Mouse (Mus musculus) cerebellum, postnatal 36 days (tissue): ENCODE measurements around the gene Gm42957.
A peak's percentile ranks its signal among the peaks of the same experiment; 100 is the strongest.
"Not testable (repeated sequence)": the region's sequence is repeated elsewhere in the genome, so short reads cannot be mapped to it uniquely, and the experiment has no call there.

Experiments used
- DNase-seq, 2 experiments: peaks; one replicate each; pipeline ENCODE4 v3.0.0; 2021 to 2022; ENCODE audit warnings: mixed read lengths in 2 of 2

Gene Gm42957

GRCm38 (mm10) chr3:96678456-96678855 is 43.2 kb downstream of the Gm42957 start:
- DNase-seq: no peak

GRCm38 (mm10) chr3:96679159-96679674 is 43.9 kb downstream of the Gm42957 start:
- DNase-seq: no peak

- DNase-seq: no peak
Measured at GRCm38 (mm10) chr3:96680269-96680956, 45.1 kb downstream of the Gm42957 start.

GRCm38 (mm10) chr3:96683496-96683895 is 48.2 kb downstream of the Gm42957 start:
- DNase-seq: no peak

GRCm38 (mm10) chr3:96684151-96684821 is 49.0 kb downstream of the Gm42957 start:
- no peak for DNase-seq

GRCm38 (mm10) chr3:96684822-96685156 is 49.5 kb downstream of the Gm42957 start:
- no peak for DNase-seq

- not testable (repeated sequence) for DNase-seq
Measured at GRCm38 (mm10) chr3:96686057-96686456, 50.8 kb downstream of the Gm42957 start.

- no peak for DNase-seq
Measured at GRCm38 (mm10) chr3:96688854-96689253, 53.6 kb downstream of the Gm42957 start.

GRCm38 (mm10) chr3:96690298-96690697 is 55.0 kb downstream of the Gm42957 start:
- no peak for DNase-seq

- DNase-seq: no peak
Measured at GRCm38 (mm10) chr3:96692506-96692905, 57.2 kb downstream of the Gm42957 start.

GRCm38 (mm10) chr3:96693579-96693978 is 58.3 kb downstream of the Gm42957 start:
- DNase-seq: no peak

GRCm38 (mm10) chr3:96696198-96696765 is 61.0 kb downstream of the Gm42957 start, which contains the start of gene Pias3:
Gene Pias3 (plus strand): TSS chr3:96696384.
- peak; percentile 41 to 49 for DNase-seq

GRCm38 (mm10) chr3:96696766-96697732 is 61.8 kb downstream of the Gm42957 start:
- DNase-seq: peak; percentile 78 to 85

- DNase-seq: peak in 1 of 2 experiments; percentile 20
Measured at GRCm38 (mm10) chr3:96698993-96699690, 63.9 kb downstream of the Gm42957 start.

GRCm38 (mm10) chr3:96700376-96700775 is 65.1 kb downstream of the Gm42957 start:
- peak; percentile 20 to 28 for DNase-seq

GRCm38 (mm10) chr3:96701003-96701402 is 65.7 kb downstream of the Gm42957 start:
- DNase-seq: no peak
